Mouse (Mus musculus): Measurements from ENCODE around the gene Inpp5d.

DNA sequence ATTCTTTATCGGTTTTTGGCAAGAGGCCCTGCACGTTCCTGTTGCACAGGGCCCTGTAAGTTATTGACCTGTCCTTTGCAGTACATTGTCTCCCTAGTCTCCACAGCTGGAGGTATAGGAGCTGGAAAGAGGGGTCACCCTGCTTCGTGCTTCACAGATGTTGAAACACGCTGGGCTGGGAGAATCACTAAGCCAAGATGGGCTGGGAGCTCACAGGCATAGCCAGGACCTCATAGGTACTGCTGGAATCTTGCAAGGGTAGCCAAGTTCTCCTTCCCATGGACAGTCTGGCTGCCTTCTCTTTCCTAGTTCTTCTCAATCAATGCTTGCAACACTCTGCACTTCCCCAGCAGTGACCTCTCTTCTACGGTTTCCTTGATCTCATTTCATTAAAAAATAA, 46.9 kb upstream of the Inpp5d start:
- TF ChIP-seq CTCF (IDR thresholded peaks at IDR 0.05; ENCODE audit: low read depth) (no peak), EP300 (IDR thresholded peaks at IDR 0.05; ENCODE audit: low read depth) (no peak)
